Mouse (Mus musculus): ENCODE data around the gene Tmem135. TPM values are rescaled to one million over a fixed set of nuclear protein-coding genes. Genes with fewer than 3 reads are reported as not detected.

Tmem135 gene
- 10 to 100 TPM; 42.5 to 49.6 TPM for total RNA-seq (2021)

GRCm38 (mm10) chr7:89404081-89404733 is at the start of gene Tmem135, which contains the start of gene Fzd4:
TSS of gene Tmem135 (minus strand) at chr7:89404222.
TSS of gene Fzd4 (plus strand) at chr7:89404355.
- intact Hi-C loops (cut with DNase I) = no loop called here
- peak; percentile 93 for DNase-seq (ENCODE audit: low spot score)

- no peak for DNase-seq (ENCODE audit: low spot score)
- intact Hi-C loops (cut with DNase I) = no loop called here
These were observed 46.3 kb upstream of the Tmem135 start for GRCm38 (mm10) chr7:89450312-89450711.

GRCm38 (mm10) chr7:89445137-89445536 is 41.1 kb upstream of the Tmem135 start:
- no peak for DNase-seq (ENCODE audit: low spot score)
- intact Hi-C loops (cut with DNase I) = no loop called here

- no peak for DNase-seq (ENCODE audit: low spot score)
These were observed 38.2 kb upstream of the Tmem135 start for GRCm38 (mm10) chr7:89442242-89442641.

DNA sequence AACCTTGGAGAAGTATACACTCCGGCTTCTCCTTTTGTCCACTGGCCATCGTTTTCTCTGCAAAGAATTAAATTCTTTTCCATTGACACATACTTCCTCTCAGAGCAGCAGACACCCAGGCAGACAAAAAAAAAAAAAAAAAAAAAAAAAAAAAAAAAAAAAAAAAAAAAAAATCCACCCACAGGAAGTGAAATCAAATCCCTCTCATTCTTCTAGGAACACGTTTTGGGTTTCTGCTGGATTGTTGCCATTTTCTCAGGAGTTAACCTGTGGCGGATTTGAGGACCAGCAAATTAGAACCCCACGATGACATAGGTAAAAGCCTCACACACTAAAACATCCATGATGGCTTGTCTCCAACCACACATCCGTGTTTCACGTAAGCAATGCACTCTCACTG is 37.3 kb upstream of the Tmem135 start:
- intact Hi-C loops (cut with DNase I) = no loop called here
- DNase-seq (ENCODE audit: low spot score) = no peak

More at GRCm38 (mm10) chr7:89442242-89442641, 38.2 kb upstream of the Tmem135 start:
- intact Hi-C loops (cut with DNase I) = no loop called here

GRCm38 (mm10) chr7:89437589-89437988 is 33.6 kb upstream of the Tmem135 start:
- intact Hi-C loops (cut with DNase I) = loop anchor here (1.0 kb wide), 1 partner anchor 36 kb away; no protein-coding TSS in a partner anchor
- no peak for DNase-seq (ENCODE audit: low spot score)

GRCm38 (mm10) chr7:89436404-89436803 is 32.4 kb upstream of the Tmem135 start:
- intact Hi-C loops (cut with DNase I) = no loop called here
- no peak for DNase-seq (ENCODE audit: low spot score)

DNA sequence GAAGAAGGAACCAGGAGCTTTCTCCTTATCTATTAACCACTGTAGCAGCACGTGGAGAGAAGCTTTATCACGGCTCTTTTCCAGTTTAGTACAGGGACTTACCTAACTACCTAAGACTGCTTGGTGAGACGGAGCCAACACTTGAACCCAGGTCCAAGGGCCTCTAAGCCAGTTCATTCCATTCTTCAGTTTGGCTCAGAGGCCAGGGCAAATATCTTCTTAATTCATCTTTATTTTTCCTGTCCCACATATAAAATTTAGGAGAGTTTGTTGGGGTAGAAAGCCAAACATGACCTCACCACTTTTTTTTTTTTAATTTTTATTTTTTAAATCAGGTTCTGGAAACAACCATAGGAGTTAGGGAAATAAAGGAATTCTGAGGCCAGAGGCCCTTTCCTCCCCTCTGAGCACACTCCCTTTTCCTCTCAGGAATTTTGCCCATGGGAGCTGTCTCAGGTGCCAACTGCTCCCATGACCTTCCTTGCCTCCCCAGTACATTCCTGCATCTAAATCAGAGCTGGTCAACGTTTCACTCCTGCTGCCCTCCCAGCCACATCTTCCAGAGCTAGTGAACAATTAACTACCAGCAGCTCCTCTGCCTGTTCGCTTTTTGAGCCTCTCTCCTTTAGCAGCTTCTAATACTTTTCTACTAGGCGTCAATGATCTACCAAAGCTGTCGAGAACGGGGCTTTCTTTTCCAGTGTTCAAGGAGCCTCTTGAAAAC is 30.0 kb upstream of the Tmem135 start:
- intact Hi-C loops (cut with DNase I) = no loop called here
- no peak for DNase-seq (ENCODE audit: low spot score)

GRCm38 (mm10) chr7:89433193-89433892 is 29.3 kb upstream of the Tmem135 start:
- DNase-seq (ENCODE audit: low spot score) = no peak
- intact Hi-C loops (cut with DNase I) = no loop called here

DNA sequence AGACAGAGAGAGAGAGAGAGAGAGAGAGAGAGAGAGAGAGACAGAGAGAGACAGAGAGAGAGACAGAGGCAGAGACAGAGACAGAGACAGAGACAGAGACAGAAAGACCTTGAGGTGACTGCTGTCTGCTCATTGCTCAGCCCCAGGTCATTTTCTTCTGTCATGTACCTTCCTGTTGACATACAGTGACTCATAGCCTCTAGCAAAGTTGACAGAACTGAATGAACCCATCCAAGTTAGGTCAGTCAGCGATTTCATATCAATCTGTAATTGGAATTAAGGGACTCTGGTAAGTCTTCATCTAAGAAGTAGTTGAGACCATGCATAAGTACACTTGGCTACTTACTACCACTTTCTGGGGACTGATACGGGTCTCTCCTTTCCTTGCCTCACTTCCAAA is 27.2 kb upstream of the Tmem135 start:
- intact Hi-C loops (cut with DNase I) = no loop called here

GRCm38 (mm10) chr7:89429326-89429725 is 25.3 kb upstream of the Tmem135 start:
- intact Hi-C loops (cut with DNase I) = no loop called here
- DNase-seq (ENCODE audit: low spot score) = no peak

More for the DNA sequence above, 27.2 kb upstream of the Tmem135 start:
- no peak for DNase-seq (ENCODE audit: low spot score)

DNA sequence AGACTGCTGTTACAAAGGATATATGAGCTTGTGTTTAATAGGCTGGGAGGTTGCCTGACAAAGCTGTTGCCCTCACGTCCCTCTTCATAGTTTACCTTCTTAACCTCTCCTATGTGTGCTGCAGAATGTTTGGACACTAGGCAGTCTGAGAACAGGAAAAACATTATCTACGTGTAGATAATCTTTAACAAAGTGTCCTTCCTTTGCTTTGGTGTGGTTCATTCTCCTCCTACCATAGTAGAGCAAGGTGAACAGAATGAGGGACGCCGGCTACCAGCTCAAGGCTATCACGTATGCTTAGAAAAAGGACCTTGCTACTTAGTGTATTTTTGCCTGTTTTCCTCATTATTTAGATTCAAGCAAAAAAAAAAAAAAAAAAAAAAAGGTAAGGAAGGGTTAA is 24.8 kb upstream of the Tmem135 start:
- DNase-seq (ENCODE audit: low spot score) = no peak
- intact Hi-C loops (cut with DNase I) = no loop called here

DNA sequence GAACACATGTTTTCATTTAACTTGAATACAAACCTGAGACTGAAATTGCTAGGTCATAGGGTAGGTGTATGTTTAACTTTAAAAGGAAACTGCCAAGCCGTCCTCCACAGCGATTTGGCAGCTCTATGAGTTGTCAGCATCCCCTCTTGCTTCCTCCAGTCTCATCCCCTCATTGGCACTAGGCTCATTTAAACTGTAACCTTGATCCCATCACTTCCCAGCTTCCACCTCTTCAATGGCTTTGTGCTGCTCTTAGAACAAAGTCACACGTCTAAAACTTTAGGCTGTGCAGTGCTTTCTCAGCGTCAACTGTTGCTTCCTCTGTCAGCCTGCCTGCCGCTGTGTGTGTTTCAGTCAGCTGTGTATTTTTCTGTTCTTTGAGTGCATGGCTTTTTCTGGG is 23.1 kb upstream of the Tmem135 start:
- intact Hi-C loops (cut with DNase I) = no loop called here
- no peak for DNase-seq (ENCODE audit: low spot score)

- intact Hi-C loops (cut with DNase I) = no loop called here
- DNase-seq (ENCODE audit: low spot score) = no peak
These were observed 22.0 kb upstream of the Tmem135 start for GRCm38 (mm10) chr7:89425803-89426725.

DNA sequence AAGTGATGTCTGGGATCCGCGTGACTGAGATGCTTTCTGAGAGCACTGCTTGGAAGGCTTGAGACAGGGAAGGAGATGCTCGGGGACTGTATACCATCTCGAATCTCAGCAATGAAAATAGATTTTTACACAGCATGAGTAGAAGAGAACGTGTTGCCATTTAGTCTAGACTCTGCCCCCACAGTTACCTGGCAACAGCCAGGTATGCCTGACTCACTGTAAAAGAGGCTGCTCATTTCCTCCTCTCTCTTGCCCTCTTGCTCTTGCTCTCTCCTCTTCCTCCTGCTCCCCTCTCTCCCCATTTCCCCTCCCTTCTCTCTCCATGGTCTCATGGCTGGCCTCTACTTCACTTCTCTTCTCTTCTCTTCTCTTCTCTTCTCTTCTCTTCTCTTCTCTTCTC is 20.6 kb upstream of the Tmem135 start:
- DNase-seq (ENCODE audit: low spot score) = no peak
- intact Hi-C loops (cut with DNase I) = no loop called here

- intact Hi-C loops (cut with DNase I) = no loop called here
- no peak for DNase-seq (ENCODE audit: low spot score)
These were observed 19.8 kb upstream of the Tmem135 start for GRCm38 (mm10) chr7:89423688-89424255.

DNA sequence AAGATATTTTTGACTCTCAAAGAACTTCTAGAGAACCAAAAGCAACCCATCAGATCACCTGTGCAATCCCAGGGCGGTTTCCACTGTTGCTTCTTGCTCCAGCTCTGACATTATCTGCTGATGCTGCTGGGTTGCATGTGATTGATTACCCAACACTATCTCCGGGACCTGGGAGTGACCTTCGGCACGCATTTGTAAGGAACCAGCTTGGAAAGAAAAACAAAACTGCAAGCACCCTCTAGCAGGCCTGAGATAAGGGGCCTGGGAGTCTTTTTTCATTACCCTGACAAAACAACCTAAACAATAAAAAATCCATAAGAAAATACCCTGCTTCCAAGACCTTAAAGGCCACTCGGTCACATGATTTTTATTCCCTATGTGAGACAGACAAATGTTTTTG is 19.2 kb upstream of the Tmem135 start:
- intact Hi-C loops (cut with DNase I) = no loop called here
- DNase-seq (ENCODE audit: low spot score) = no peak

GRCm38 (mm10) chr7:89422650-89423049 is 18.6 kb upstream of the Tmem135 start:
- intact Hi-C loops (cut with DNase I) = no loop called here
- no peak for DNase-seq (ENCODE audit: low spot score)

GRCm38 (mm10) chr7:89421294-89421693 is 17.3 kb upstream of the Tmem135 start:
- DNase-seq (ENCODE audit: low spot score) = no peak
- intact Hi-C loops (cut with DNase I) = no loop called here

Data from heart, postnatal 25 days (tissue).